Mouse (Mus musculus): ENCODE results near the gene Gm7168.

- no peak for TF ChIP-seq EP300 (IDR thresholded peaks at IDR 0.05; ENCODE audit: low read depth)
- TF ChIP-seq CTCF (IDR thresholded peaks at IDR 0.05; ENCODE audit: low read depth), result no peak
Observed at GRCm38 (mm10) chr17:13920771-13921170, 27.4 kb upstream of the Gm7168 start.
